Mouse (Mus musculus) kidney, embryonic 15.5 days (tissue): Measurements from ENCODE around the gene Ppp1r15b. TPM values are rescaled to one million over a fixed set of nuclear protein-coding genes. Genes with fewer than 3 reads are reported as not detected.
A peak's percentile ranks its signal among the peaks of the same experiment; 100 is the strongest.

Experiments
- ATAC-seq: fragments of 200-750 bp; cut with Nextera tagmentation; replicated peaks from 2 replicates; pipeline ENCODE4 v1.8.0; 2017; ENCODE audit warnings: moderate TSS enrichment; ENCODE audit not compliant: low FRiP score
- H3K27ac ChIP-seq: fragments of 300-500 bp; sonication (generic); 2 replicates; pipeline ENCODE4 v1.5.1; 2015; ENCODE audit warnings: mild to moderate bottlenecking, inconsistent platforms
- H3K27me3 ChIP-seq: fragments of 300-500 bp; sonication (generic); 2 replicates; pipeline ENCODE4 v1.6.1; 2015; ENCODE audit warnings: inconsistent platforms
- H3K36me3 ChIP-seq: fragments of 300-500 bp; sonication (generic); 2 replicates; pipeline ENCODE4 v1.6.1; 2015; ENCODE audit warnings: inconsistent platforms
- H3K4me1 ChIP-seq: fragments of 300-500 bp; sonication (generic); 2 replicates; pipeline ENCODE4 v1.6.1; 2015; ENCODE audit warnings: inconsistent platforms
- H3K4me2 ChIP-seq: fragments of 300-500 bp; sonication (generic); 2 replicates; pipeline ENCODE4 v1.6.1; 2015; ENCODE audit warnings: moderate library complexity, mild to moderate bottlenecking, inconsistent platforms
- H3K4me3 ChIP-seq: fragments of 300-500 bp; sonication (generic); replicated peaks from 2 replicates; pipeline ENCODE4 v1.5.1; 2015; ENCODE audit warnings: mild to moderate bottlenecking, inconsistent platforms
- H3K9ac ChIP-seq: fragments of 300-500 bp; sonication (generic); 2 replicates; pipeline ENCODE4 v1.6.1; 2015; ENCODE audit warnings: mild to moderate bottlenecking, inconsistent platforms
- H3K9me3 ChIP-seq: fragments of 300-500 bp; sonication (generic); replicated peaks from 2 replicates; pipeline ENCODE4 v1.6.1; 2016; ENCODE audit warnings: inconsistent platforms
- WGBS: fragments of 180-500 bp; shearing (Covaris S2); methylation state at CpG from one replicate; pipeline ENCODE4 v1.1.7; 2015; ENCODE audit warnings: mixed read lengths; 5-methylcytosine and 5-hydroxymethylcytosine counted together
- polyA plus RNA-seq: library from polyadenylated mRNA; unstranded; fragments of >200 nt; fragmentation: Nextera tagmentation; extraction: Ambion mirVana; gene quantifications from 2 replicates; pipeline ENCODE4 v1.2.1, GENCODE M21; 2015

The Ppp1r15b gene
- polyA plus RNA-seq, 1 experiment from 2014 or later = 42.1 TPM

- Histone ChIP-seq H3K4me1 (no peaks in the 10 kb centered on the region), H3K27ac (no peak overlapping the region), H3K4me2 (no peak overlapping the region), H3K9me3 (no peaks in the 10 kb centered on the region), H3K27me3 (no peaks in the 10 kb centered on the region), H3K4me3 (no peak overlapping the region), H3K9ac (no peak overlapping the region), H3K36me3 (peaks cover 40% of the 10 kb centered on the region)
- WGBS = 91% methylated on average over 7 of the region's 7 CpGs
- ATAC-seq = no peak
Observed at GRCm38 (mm10) chr1:133093719-133094118, 37.2 kb upstream of the Ppp1r15b start.

GRCm38 (mm10) chr1:133100980-133101798 is 29.8 kb upstream of the Ppp1r15b start:
- Histone ChIP-seq H3K27ac (0 out of 2 replicates have a peak overlapping the region, but pooled peaks have one; percentile 51), H3K9ac (no peak overlapping the region)

GRCm38 (mm10) chr1:133102108-133102507 is 28.8 kb upstream of the Ppp1r15b start:
- Histone ChIP-seq H3K9me3 (no peaks in the 10 kb centered on the region), H3K27ac (no peak overlapping the region)
- WGBS = 85% methylated on average over 5 of the region's 5 CpGs

More at GRCm38 (mm10) chr1:133100980-133101798, 29.8 kb upstream of the Ppp1r15b start:
- Histone ChIP-seq H3K4me2 (no peak overlapping the region), H3K4me1 (peaks cover 3% of the 10 kb centered on the region; the same call in 1 of the 2 replicates), H3K4me3 (no peak overlapping the region), H3K27me3 (no peaks in the 10 kb centered on the region), H3K36me3 (peaks cover 55% of the 10 kb centered on the region), H3K9me3 (no peaks in the 10 kb centered on the region)
- ATAC-seq = peak; percentile 60; the same call in 1 of the 2 replicates
- 36% methylated on average over 17 of the region's 17 CpGs for WGBS

GRCm38 (mm10) chr1:133103315-133103714 is 27.6 kb upstream of the Ppp1r15b start:
- Histone ChIP-seq H3K36me3 (peaks cover 50% of the 10 kb centered on the region), H3K4me2 (no peak overlapping the region), H3K4me3 (no peak overlapping the region), H3K9me3 (no peaks in the 10 kb centered on the region), H3K9ac (no peak overlapping the region), H3K27me3 (no peaks in the 10 kb centered on the region), H3K4me1 (peaks cover 3% of the 10 kb centered on the region; the same call in 1 of the 2 replicates), H3K27ac (no peak overlapping the region)
- no peak for ATAC-seq
- 89% methylated on average over 7 of the region's 7 CpGs for WGBS

More at GRCm38 (mm10) chr1:133102108-133102507, 28.8 kb upstream of the Ppp1r15b start:
- peaks cover 59% of the 10 kb centered on the region for H3K36me3 ChIP-seq
- H3K9ac ChIP-seq = no peak overlapping the region
- ATAC-seq = no peak
- H3K4me2 ChIP-seq = no peak overlapping the region
- H3K4me3 ChIP-seq = no peak overlapping the region
- no peaks in the 10 kb centered on the region for H3K27me3 ChIP-seq
- peaks cover 3% of the 10 kb centered on the region; the same call in 1 of the 2 replicates for H3K4me1 ChIP-seq

- H3K4me1 ChIP-seq = peaks cover 3% of the 10 kb centered on the region; the same call in 1 of the 2 replicates
- no peak overlapping the region for H3K9ac ChIP-seq
- no peaks in the 10 kb centered on the region for H3K9me3 ChIP-seq
- no peak overlapping the region for H3K4me2 ChIP-seq
- peaks cover 44% of the 10 kb centered on the region for H3K36me3 ChIP-seq
- no peak for ATAC-seq
- H3K27me3 ChIP-seq = no peaks in the 10 kb centered on the region
- no peak overlapping the region for H3K4me3 ChIP-seq
- WGBS = 91% methylated on average over 6 of the region's 6 CpGs
- no peak overlapping the region for H3K27ac ChIP-seq
Observed at GRCm38 (mm10) chr1:133103871-133104270, 27.1 kb upstream of the Ppp1r15b start.

GRCm38 (mm10) chr1:133116108-133116507 is 14.8 kb upstream of the Ppp1r15b start:
- Histone ChIP-seq H3K9me3 (no peaks in the 10 kb centered on the region), H3K4me1 (peaks cover 7% of the 10 kb centered on the region), H3K4me3 (no peak overlapping the region), H3K9ac (no peak overlapping the region), H3K36me3 (no peaks in the 10 kb centered on the region), H3K27ac (no peak overlapping the region), H3K4me2 (no peak overlapping the region), H3K27me3 (no peaks in the 10 kb centered on the region)
- ATAC-seq = no peak
- WGBS = 86% methylated on average over 4 of the region's 4 CpGs

- H3K27ac ChIP-seq = no peak overlapping the region
- 92% methylated on average over 5 of the region's 5 CpGs for WGBS
Observed at GRCm38 (mm10) chr1:133118127-133118526, 12.8 kb upstream of the Ppp1r15b start.

GRCm38 (mm10) chr1:133118844-133119243 is 12.1 kb upstream of the Ppp1r15b start:
- Histone ChIP-seq H3K36me3 (no peaks in the 10 kb centered on the region), H3K27me3 (no peaks in the 10 kb centered on the region), H3K4me3 (no peak overlapping the region), H3K9me3 (no peaks in the 10 kb centered on the region), H3K27ac (no peak overlapping the region), H3K4me1 (peaks cover 8% of the 10 kb centered on the region), H3K9ac (no peak overlapping the region), H3K4me2 (no peak overlapping the region)
- WGBS = 89% methylated on average over 3 of the region's 3 CpGs
- no peak for ATAC-seq

More at GRCm38 (mm10) chr1:133118127-133118526, 12.8 kb upstream of the Ppp1r15b start:
- Histone ChIP-seq H3K36me3 (no peaks in the 10 kb centered on the region), H3K4me2 (no peak overlapping the region), H3K4me3 (no peak overlapping the region), H3K9me3 (no peaks in the 10 kb centered on the region), H3K9ac (no peak overlapping the region), H3K27me3 (no peaks in the 10 kb centered on the region), H3K4me1 (peaks cover 7% of the 10 kb centered on the region)
- no peak for ATAC-seq

- H3K4me1 ChIP-seq = peaks cover 14% of the 10 kb centered on the region
- H3K4me2 ChIP-seq = no peak overlapping the region
- no peak for ATAC-seq
- no peaks in the 10 kb centered on the region for H3K36me3 ChIP-seq
- H3K9ac ChIP-seq = no peak overlapping the region
- H3K27ac ChIP-seq = no peak overlapping the region
- H3K4me3 ChIP-seq = no peak overlapping the region
- WGBS = 32% methylated on average over 7 of the region's 7 CpGs
- H3K9me3 ChIP-seq = no peaks in the 10 kb centered on the region
- no peaks in the 10 kb centered on the region for H3K27me3 ChIP-seq
Observed at GRCm38 (mm10) chr1:133119931-133120712, 10.8 kb upstream of the Ppp1r15b start.

- whole genome bisulfite sequencing = 65% methylated on average over 6 of the region's 6 CpGs
- Histone ChIP-seq H3K4me1 (peaks cover 14% of the 10 kb centered on the region), H3K36me3 (no peaks in the 10 kb centered on the region), H3K27me3 (no peaks in the 10 kb centered on the region), H3K9ac (no peak overlapping the region), H3K4me2 (no peak overlapping the region), H3K27ac (no peak overlapping the region), H3K9me3 (no peaks in the 10 kb centered on the region), H3K4me3 (no peak overlapping the region)
- ATAC-seq = no peak
Observed at GRCm38 (mm10) chr1:133121246-133121645, 9.7 kb upstream of the Ppp1r15b start.

- H3K9me3 ChIP-seq = no peaks in the 10 kb centered on the region
- ATAC-seq = no peak
- peak overlapping the region; percentile 49 for H3K27ac ChIP-seq
- 69% methylated on average over 6 of the region's 6 CpGs for WGBS
- H3K4me2 ChIP-seq = no peak overlapping the region
- no peak overlapping the region for H3K9ac ChIP-seq
- no peaks in the 10 kb centered on the region for H3K27me3 ChIP-seq
- H3K4me1 ChIP-seq = peaks cover 14% of the 10 kb centered on the region
- no peaks in the 10 kb centered on the region for H3K36me3 ChIP-seq
- H3K4me3 ChIP-seq = no peak overlapping the region
Observed at GRCm38 (mm10) chr1:133124137-133124536, 6.8 kb upstream of the Ppp1r15b start.
